Mouse (Mus musculus) ES-Bruce4 (cell line): ENCODE data around the gene Ints14.

Source experiments
- CTCF ChIP-seq: IDR thresholded peaks from one replicate; pipeline ENCODE4 v1.8.1; 2011; ENCODE audit warnings: low read depth, low read length
- EP300 ChIP-seq: IDR thresholded peaks from 2 replicates; pipeline ENCODE4 v1.6.1; 2011; ENCODE audit warnings: low read depth, low read length; ENCODE audit not compliant: insufficient read depth

DNA sequence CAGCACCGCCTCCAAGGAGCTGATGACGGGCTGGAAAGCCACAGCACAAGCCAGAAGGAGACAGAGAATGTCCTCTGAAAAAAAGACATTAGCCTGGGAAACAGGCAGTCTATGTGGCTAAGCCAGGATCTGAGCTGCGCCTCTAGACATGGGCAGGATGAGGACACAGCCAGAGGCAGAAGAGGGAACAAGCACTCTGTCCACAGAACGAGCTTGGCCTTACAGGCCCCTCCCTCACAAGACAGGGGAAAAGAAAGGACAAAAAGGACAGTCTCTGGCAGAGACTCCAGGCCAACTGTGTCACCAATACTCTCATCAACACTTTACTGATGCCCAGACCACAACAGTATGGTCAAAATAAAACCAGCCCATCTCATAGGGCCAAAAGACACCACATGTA, 40.8 kb downstream of the Ints14 start:
- no peak for TF ChIP-seq CTCF
- no peak for TF ChIP-seq EP300
